Mouse (Mus musculus) hematopoietic stem cell, adult 5-6 weeks (primary cell): ENCODE data around the gene Nipal1. TPM values are rescaled to one million over a fixed set of nuclear protein-coding genes. Genes with fewer than 3 reads are reported as not detected.

ENCODE experiments used
- ATAC-seq, 2 experiments: fragments of 125-278 bp in 1 of 2; replicated peaks in 1 of 2; 2 replicates each; pipeline ENCODE4 v1.8.0; 2016 to 2017; ENCODE audit warnings: inconsistent platforms in 2 of 2, mild to moderate bottlenecking in 2 of 2, moderate number of reproducible peaks in 2 of 2, low read depth in 1 of 2, moderate TSS enrichment in 1 of 2; ENCODE audit not compliant: low FRiP score in 2 of 2, poor library complexity in 2 of 2, severe bottlenecking in 2 of 2, insufficient read depth in 1 of 2, low TSS enrichment in 1 of 2
- total RNA-seq: library from RNA; stranded (forward); fragments of 172-1452, 232-1000 nt; gene quantifications from 2 replicates; pipeline ENCODE4 v1.2.3, GENCODE M21; 2017

The Nipal1 gene
- total RNA-seq: 0.20 TPM in 1 of 2 replicates, not detected in the other

DNA sequence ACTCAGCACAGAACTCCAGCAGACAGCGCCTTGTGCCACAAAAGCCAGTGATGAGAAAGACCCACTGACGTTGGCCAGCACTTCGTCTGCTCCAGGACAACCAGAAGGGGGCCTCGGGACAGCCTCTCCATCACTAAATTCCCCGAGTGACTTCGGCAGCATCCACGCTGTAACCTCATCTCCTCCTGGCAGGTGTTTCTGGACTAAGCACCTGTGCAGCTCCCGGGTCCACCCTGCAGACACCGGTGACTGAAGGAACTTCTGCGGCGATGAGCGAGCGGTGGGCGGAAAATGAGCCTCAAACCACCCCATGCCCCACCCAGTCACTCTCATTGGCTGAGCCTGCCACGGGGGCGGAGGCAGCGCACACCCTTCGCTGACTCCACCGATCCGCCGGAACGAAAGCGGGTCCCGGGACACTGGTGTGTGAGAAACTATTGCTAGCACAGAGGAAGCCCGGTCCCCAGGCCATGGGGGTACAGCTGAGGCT, at the start of gene Nipal1:
Nipal1 (plus strand) TSS at position 378 of the 490 bp plus-strand sequence.
- peak; percentile 98 for ATAC-seq

GRCm38 (mm10) chr5:72601006-72601405, 46.6 kb upstream of the Nipal1 start:
- ATAC-seq: peak; percentile 59 to 68

DNA sequence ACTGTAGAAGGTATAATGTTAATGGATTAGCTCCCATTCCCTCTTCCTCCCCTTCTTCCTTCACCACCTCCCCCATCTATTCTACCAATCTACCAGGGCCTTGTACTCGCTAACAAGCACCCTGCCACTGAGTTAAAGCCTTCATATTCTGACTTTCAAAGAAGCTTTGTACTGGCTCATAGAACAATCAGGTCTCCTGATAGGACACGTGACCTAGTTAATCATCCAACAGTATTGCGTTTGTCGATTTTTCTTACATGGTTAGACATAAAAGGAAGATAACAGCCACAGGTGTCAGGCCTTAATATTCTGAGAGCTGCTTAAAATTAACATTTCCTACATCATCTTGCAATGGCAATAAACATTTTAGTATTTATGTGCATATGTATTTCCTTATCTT, 44.5 kb upstream of the Nipal1 start:
- ATAC-seq: no peak

DNA sequence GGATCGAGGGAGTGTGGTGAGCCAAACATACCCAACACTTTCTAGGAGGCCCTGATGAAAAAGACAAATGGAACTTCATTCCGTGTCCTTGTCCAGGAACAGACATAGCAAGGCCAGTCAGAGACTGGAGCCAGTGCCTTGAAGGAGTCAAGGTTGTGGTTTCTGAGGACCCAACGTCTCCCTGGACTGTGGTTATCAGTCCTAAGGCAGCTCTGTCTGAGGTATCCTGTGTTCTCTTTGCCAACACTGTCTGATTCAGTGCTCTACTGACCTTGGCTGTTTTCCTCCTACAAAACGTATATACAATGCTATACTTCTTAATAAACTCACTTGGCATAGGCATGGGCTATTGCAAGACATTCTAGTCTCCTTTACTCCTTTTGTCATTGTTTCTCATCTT, 30.2 kb upstream of the Nipal1 start:
- no peak for ATAC-seq

- ATAC-seq: no peak
These were observed 26.6 kb upstream of the Nipal1 start for GRCm38 (mm10) chr5:72621022-72621421.

GRCm38 (mm10) chr5:72630026-72630425, 17.6 kb upstream of the Nipal1 start:
- ATAC-seq: no peak

GRCm38 (mm10) chr5:72634791-72635271, 12.8 kb upstream of the Nipal1 start:
- peak; percentile 17 to 33; a peak in 3 of 4 replicates for ATAC-seq

DNA sequence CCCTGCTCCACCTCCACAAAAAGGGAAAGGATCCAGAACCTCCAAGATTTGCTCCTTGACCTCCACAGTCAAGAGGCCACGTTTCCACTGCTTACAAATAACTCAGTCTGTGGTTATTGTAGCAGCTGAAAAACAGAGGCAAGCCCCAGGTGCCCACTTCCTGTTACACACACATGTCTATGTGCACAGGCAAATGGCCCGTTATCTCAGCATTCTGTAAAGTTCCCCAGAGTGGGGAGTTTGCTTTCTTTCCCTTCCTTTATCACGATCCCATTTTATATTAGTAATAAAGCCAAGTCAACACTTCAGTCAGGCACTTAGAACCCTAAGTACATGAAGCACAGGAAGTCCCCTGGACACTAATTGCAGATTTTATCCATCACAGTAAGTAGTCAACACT, 11.5 kb upstream of the Nipal1 start:
- peak; percentile 80 to 85 for ATAC-seq

DNA sequence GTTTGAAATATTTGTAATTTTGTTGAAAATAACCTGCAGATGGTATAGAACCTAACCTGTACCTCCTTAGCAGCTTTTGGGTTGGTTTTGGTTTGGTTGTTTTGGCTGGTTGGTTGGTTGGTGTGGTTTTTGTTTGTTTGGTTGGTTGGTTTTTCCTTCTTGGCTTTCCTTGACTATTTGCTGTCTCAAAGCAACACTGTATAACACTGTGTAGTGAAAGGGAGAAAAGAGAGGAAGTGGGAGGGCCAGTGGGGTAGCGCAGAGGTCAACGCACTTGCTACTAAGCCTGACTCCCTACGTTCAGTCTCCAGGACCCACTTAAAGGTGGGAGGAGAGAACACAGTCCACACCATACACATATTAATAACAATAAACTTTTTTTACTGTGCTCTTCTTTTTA, 11.0 kb upstream of the Nipal1 start:
- 0 out of 4 replicates have a peak, but pooled peaks of 1 of the 2 experiments have one; percentile 18 for ATAC-seq

DNA sequence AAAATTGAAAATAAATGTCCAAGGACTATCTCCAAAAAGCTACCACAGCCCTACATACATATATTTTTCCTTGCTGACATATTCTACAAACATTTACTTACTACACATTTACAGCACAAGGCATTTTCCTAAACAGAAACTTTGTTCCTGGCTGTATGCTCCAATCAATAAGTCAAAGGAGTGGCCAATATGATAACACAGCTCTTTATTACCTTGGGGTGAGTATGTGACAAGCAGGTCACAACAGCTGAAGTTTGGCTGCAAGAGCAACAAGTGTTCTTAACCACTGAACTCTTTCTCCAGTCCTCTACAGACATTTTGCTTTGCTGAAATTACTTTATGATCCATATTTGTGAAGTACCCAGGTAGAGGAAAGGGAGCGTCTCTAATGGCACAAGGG, 7.5 kb upstream of the Nipal1 start:
- no peak for ATAC-seq

- no peak for ATAC-seq
These were observed 3.9 kb upstream of the Nipal1 start for GRCm38 (mm10) chr5:72643655-72644054.

DNA sequence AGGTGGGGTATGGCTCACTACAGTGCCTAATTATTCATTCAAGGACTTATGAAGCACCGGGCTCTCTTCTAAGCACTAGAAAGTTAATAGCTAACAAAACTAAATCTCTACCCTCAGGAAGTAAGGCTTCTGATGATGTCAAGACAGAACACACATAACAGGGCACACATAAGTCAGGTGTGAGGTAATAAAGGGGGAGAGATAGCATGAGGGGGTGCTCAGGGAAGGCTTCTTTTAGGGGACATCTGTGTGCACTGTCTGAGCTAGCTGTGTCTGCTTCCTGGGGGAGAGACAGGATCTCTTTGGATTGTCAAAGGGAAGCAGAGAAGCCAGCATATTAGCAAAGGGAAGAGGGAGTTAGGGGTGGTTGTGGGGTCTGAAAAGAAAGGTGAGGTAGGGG, 3.4 kb upstream of the Nipal1 start, which contains the start of gene Cnga1:
Cnga1 (minus strand) TSS at position 101 of the 400 bp plus-strand sequence.
- ATAC-seq: no peak

DNA sequence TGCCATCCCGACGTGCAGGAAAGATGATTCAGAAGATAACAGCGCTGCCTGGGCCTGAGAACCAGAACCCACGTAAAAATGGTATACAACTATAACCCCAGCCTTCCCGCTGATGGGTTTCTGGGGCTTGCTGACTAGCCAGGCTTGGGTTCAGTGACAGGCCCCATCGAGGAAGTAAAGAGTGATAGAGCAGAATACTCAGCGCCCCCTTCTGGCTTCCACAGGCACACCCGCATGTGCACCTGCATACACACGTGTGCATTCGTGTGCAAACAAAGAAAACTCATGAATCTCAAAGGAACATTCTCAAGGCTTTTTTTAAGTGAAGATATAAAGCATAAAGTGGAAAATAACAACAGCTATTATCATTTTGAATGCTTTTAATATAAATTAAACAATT, 1.5 kb upstream of the Nipal1 start:
- peak in 1 of 2 experiments; percentile 20; a peak in 1 of 4 replicates for ATAC-seq

GRCm38 (mm10) chr5:72646996-72647395, 599 bp upstream of the Nipal1 start:
- no peak for ATAC-seq

DNA sequence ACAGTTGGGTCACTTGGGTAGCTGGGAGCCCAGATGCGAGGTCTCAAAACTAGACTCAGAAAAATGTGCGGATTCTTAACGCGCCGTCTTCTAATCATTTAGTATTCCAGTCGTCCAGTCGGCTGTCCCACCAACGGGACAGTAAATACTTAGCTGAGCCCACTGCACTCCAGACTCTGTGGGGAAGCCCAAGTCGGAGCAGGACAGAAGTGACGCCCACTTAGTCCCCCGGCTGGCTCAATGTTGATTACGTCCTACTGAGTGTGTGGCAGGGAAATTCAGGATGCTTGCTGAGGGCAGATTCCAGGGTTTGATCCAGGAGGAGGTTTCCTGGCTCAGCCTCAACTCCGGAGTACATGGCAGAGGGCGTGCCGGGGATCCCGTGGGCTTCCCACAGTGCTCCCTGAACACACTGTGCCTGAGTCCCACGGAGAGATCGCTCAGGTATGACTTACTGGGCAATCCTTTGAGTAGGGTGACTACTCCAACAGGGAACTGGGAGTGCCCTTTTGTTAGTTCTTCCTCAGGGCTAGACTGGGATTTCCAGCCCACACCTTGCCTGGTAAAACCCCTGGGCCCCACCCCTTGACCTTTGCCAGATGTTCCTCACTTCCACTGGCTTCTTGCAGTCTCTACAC, 482 bp downstream of the Nipal1 start:
- ATAC-seq: peak; percentile 17 to 35; a peak in 3 of 4 replicates

- no peak for ATAC-seq
These were observed 1.6 kb downstream of the Nipal1 start for GRCm38 (mm10) chr5:72648987-72649735.

DNA sequence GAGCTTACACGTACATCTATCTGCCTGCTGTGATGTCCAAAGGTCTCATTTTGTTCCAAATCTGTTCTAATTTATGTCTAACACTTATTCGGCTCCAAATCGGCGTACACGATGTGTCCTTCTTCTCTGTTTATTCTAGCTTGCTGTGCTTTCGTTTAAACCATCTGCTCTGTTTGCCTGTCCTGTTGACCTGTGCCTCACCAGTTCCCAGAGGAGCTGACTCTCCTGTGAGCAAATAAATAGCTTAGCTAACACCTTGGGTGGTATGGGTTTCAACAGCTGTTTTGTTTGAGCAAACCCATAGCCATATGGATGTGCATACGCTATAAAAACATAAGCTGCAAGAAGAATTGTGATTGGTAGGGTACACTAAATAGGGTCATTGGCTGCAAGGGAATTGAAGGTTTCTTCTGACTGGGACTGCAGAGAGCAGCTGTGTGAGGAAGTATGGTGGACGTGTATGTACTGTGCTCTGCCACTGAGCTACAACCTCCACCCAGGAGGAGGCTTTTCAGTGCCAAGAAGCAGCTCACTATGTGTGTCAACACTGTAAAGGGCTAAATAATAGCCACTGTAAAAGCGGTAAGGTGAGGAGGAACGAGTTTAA, 5.6 kb downstream of the Nipal1 start:
- no peak for ATAC-seq

- no peak for ATAC-seq
These were observed 8.7 kb downstream of the Nipal1 start for GRCm38 (mm10) chr5:72656270-72656791.
